Mouse (Mus musculus) skeletal muscle tissue, adult 2 months (tissue): Measurements from ENCODE around the gene Zcrb1.

Experiments
- DNase-seq: peaks from one replicate; pipeline ENCODE4 v3.0.0-alpha.2; 2012; ENCODE audit warnings: low read depth, low spot score

Zcrb1 gene

GRCm38 (mm10) chr15:93371838-93372237, 26.3 kb downstream of the Zcrb1 start:
- no peak for DNase-seq

- no peak for DNase-seq
Observed at GRCm38 (mm10) chr15:93368558-93368957, 29.6 kb downstream of the Zcrb1 start.

GRCm38 (mm10) chr15:93365561-93365960, 32.6 kb downstream of the Zcrb1 start:
- DNase-seq, result no peak

- no peak for DNase-seq
Observed at GRCm38 (mm10) chr15:93358346-93359095, 39.6 kb downstream of the Zcrb1 start.

GRCm38 (mm10) chr15:93340630-93341379, 57.3 kb downstream of the Zcrb1 start:
- DNase-seq, result no peak

GRCm38 (mm10) chr15:93336925-93337761, 61.0 kb downstream of the Zcrb1 start, which contains the start of gene Yaf2:
Gene Yaf2 (minus strand): TSS chr15:93336935.
- DNase-seq, result peak; percentile 80

GRCm38 (mm10) chr15:93336658-93336924, 61.5 kb downstream of the Zcrb1 start:
- no peak for DNase-seq
